Mouse (Mus musculus): Measurements from ENCODE around the gene Enox2. TPM values are rescaled to one million over a fixed set of nuclear protein-coding genes. Genes with fewer than 3 reads are reported as not detected.

Gene Enox2
- polyA plus RNA-seq (2017; shearing (Covaris generic)) = 11.8 TPM

DNA sequence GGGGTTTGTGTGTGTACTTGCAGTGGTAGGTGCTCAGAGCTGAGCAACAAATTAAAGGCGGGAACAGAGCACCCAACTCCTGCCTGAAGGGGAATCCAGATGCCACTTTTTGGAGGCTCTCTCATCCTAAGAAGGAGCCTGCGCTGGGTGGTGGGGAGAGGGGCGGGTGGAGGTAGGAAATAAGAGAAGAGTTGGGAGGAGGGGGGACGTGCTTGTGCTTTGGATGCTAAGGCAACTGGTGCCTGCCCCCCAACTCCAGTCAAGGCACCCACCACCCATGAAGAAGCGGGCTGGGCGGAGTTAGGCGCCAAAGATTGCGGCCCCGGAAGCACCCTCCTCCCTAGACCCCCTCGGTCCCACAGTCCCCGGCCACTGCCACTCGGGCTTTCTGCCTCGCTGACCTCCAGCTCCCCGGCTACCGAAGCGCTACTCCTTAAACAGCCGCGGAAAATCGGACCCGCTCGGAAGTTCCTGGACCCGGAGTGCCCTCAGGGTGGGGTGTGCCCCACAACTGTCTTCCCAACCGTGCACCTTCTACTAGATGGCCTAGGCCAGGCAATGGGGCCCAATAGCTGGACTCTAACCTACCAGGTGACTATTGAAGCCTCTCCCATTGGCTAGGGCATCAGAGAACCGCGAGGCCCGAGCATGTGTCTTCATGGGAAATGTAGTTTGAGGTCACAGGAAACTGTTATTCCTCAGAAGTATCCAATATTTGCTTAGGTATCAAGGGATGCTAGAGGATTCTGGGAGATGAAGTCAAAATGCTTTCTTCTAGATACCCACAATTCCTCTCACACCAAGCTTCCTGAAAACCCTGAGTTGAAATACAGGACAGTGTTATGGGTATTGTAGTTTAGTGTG is at the start of gene Enox2:
Gene Enox2 (minus strand): TSS at position 560 of the 864 bp plus-strand sequence.

Other genes starting within 250 kb of the Enox2 start
- gene Arhgap36, start 175.7 kb upstream of the Enox2 start, polyA plus RNA-seq (2017; shearing (Covaris generic)) = not detected